Mouse (Mus musculus) heart, postnatal 0 days (tissue): ENCODE results near the gene Rnf38.

ENCODE experiments used
- CTCF ChIP-seq: IDR thresholded peaks from 2 replicates; pipeline ENCODE4 v1.5.1; 2016; ENCODE audit warnings: antibody characterized with exemption, control low read depth, low read depth
- EP300 ChIP-seq: IDR thresholded peaks from 2 replicates; pipeline ENCODE4 v1.6.1; 2016; ENCODE audit warnings: antibody characterized with exemption, low read depth

DNA sequence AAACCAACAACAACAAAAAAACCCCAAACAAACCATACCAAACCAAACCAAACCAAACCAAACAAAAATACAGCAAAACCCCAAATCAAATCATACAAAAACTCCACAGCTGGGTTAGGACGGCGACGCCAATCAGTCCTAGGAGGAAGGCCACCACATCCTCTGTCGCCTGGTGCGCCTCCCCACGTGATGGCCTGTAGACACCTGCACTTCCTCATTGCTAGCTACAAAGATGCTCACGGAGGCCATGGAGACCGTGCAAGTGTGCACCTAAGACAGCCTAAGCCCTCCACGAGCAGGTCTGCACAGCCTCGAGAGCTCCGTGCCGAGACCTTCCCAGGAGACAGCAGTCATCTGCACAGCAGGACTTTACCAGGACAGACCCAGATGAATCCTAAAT, 106.8 kb downstream of the Rnf38 start:
- TF ChIP-seq CTCF (no peak), EP300 (no peak)
